Mouse (Mus musculus) liver, embryonic 16.5 days (tissue): Measurements from ENCODE around the gene Crygb. TPM values are rescaled to one million over a fixed set of nuclear protein-coding genes. Genes with fewer than 3 reads are reported as not detected.
A peak's percentile ranks its signal among the peaks of the same experiment; 100 is the strongest.

Experiments
- ATAC-seq: fragments of 200-750 bp; cut with Nextera tagmentation; 2 replicates; pipeline ENCODE4 v1.8.0; 2017; ENCODE audit warnings: low read depth, mild to moderate bottlenecking, moderate number of reproducible peaks, moderate library complexity
- H3K27ac ChIP-seq: fragments of 300-500 bp; sonication (generic); 2 replicates; pipeline ENCODE4 v1.5.1; 2014; ENCODE audit warnings: mild to moderate bottlenecking, low read length
- H3K27me3 ChIP-seq: fragments of 300-500 bp; sonication (generic); 2 replicates; pipeline ENCODE4 v1.6.1; 2014; ENCODE audit warnings: low read depth, low read length, mixed read lengths; ENCODE audit not compliant: control insufficient read depth, insufficient read depth
- H3K36me3 ChIP-seq: fragments of 300-500 bp; sonication (generic); 2 replicates; pipeline ENCODE4 v1.6.1; 2014; ENCODE audit warnings: mild to moderate bottlenecking; ENCODE audit not compliant: control insufficient read depth, insufficient read depth
- H3K4me1 ChIP-seq: fragments of 300-500 bp; sonication (generic); 2 replicates; pipeline ENCODE4 v1.6.1; 2014; ENCODE audit warnings: low read depth, low read length, mixed read lengths; ENCODE audit not compliant: control insufficient read depth
- H3K4me2 ChIP-seq: fragments of 300-500 bp; sonication (generic); 2 replicates; pipeline ENCODE4 v1.6.1; 2014; ENCODE audit warnings: low read depth, low read length, mixed read lengths
- H3K4me3 ChIP-seq: fragments of 300-500 bp; sonication (generic); 2 replicates; pipeline ENCODE4 v1.5.1; 2014; ENCODE audit warnings: low read depth, mild to moderate bottlenecking, low read length
- H3K9ac ChIP-seq: fragments of 300-500 bp; sonication (generic); 2 replicates; pipeline ENCODE4 v1.6.1; 2014; ENCODE audit warnings: low read depth, low read length
- H3K9me3 ChIP-seq: fragments of 300-500 bp; sonication (generic); replicated peaks from 2 replicates; pipeline ENCODE4 v1.6.1; 2016; ENCODE audit warnings: low read length; ENCODE audit not compliant: control insufficient read depth
- WGBS: fragments of 180-500 bp; shearing (Covaris S2); extraction: QIAGEN DNeasy Blood & Tissue Kit; methylation state at CpG from one replicate; pipeline ENCODE4 v1.1.7; 2014; ENCODE audit not compliant: insufficient replicate concordance; 5-methylcytosine and 5-hydroxymethylcytosine counted together
- polyA plus RNA-seq: library from polyadenylated mRNA; unstranded; fragments of >200 nt; fragmentation: Nextera tagmentation; extraction: Ambion mirVana; gene quantifications from 2 replicates; pipeline ENCODE4 v1.2.1, GENCODE M21; 2015

The Crygb gene
- polyA plus RNA-seq, 1 experiment from 2014 or later, result not detected

- Histone ChIP-seq H3K4me2 (no peak overlapping the region), H3K36me3 (no peaks in the 10 kb centered on the region), H3K27me3 (no peaks in the 10 kb centered on the region), H3K9me3 (no peaks in the 10 kb centered on the region), H3K4me3 (no peak overlapping the region), H3K4me1 (no peaks in the 10 kb centered on the region), H3K27ac (no peak overlapping the region), H3K9ac (no peak overlapping the region)
- ATAC-seq, result peak; percentile 66
- 2% methylated on average over 2 of the region's 2 CpGs for WGBS
These were observed 8.3 kb upstream of the Crygb start for GRCm38 (mm10) chr1:65090370-65090769.

- Histone ChIP-seq H3K4me2 (no peak overlapping the region), H3K9ac (no peak overlapping the region), H3K4me1 (no peaks in the 10 kb centered on the region), H3K4me3 (no peak overlapping the region), H3K27me3 (no peaks in the 10 kb centered on the region), H3K9me3 (no peaks in the 10 kb centered on the region), H3K27ac (no peak overlapping the region), H3K36me3 (no peaks in the 10 kb centered on the region)
- no peak; the same call in 1 of the 2 replicates for ATAC-seq
- 41% methylated on average over 6 of the region's 6 CpGs for WGBS
These were observed 6.7 kb upstream of the Crygb start for GRCm38 (mm10) chr1:65088567-65089356.

DNA sequence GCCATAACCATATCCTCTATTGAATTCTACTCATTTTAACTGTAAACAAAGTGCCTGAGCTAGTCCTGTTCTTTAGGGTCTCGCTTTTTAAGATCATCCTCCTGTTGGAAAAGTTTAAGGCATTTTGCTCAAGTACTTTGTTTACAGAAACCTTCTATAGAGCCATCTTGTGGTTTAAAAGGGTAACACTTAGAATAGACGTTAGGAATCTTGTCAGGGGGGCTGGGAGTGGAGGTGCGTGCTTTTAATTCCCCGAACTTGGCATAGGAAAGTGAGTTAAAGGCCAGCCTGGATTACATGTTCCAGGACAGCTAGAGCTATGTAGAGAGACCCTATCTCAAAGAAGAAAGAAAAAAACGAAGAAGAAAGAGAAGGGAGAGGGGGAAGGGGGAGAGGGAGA lies 6.5 kb downstream of the Crygb start:
- no peaks in the 10 kb centered on the region for H3K9me3 ChIP-seq
- H3K4me3 ChIP-seq, result no peak overlapping the region
- H3K27ac ChIP-seq, result no peak overlapping the region
- 18% methylated on average over 5 of the region's 5 CpGs for WGBS
- H3K4me1 ChIP-seq, result no peaks in the 10 kb centered on the region
- no peaks in the 10 kb centered on the region for H3K27me3 ChIP-seq
- no peaks in the 10 kb centered on the region for H3K36me3 ChIP-seq
- ATAC-seq, result no peak
- H3K9ac ChIP-seq, result no peak overlapping the region
- H3K4me2 ChIP-seq, result no peak overlapping the region

- Histone ChIP-seq H3K4me1 (no peaks in the 10 kb centered on the region), H3K36me3 (no peaks in the 10 kb centered on the region), H3K27ac (no peak within 1 kb of the TSS), H3K4me3 (no peak within 1 kb of the TSS), H3K27me3 (no peaks in the 10 kb centered on the region), H3K4me2 (no peak within 1 kb of the TSS), H3K9me3 (no peaks in the 10 kb centered on the region), H3K9ac (no peak within 1 kb of the TSS)
- no peak for ATAC-seq
- WGBS, result 54% methylated on average over 6 of the region's 6 CpGs
These were observed 8.5 kb downstream of the Crygb start, which contains the start of gene Crygc for GRCm38 (mm10) chr1:65073589-65073988. Crygc (minus strand) TSS chr1:65073689.

DNA sequence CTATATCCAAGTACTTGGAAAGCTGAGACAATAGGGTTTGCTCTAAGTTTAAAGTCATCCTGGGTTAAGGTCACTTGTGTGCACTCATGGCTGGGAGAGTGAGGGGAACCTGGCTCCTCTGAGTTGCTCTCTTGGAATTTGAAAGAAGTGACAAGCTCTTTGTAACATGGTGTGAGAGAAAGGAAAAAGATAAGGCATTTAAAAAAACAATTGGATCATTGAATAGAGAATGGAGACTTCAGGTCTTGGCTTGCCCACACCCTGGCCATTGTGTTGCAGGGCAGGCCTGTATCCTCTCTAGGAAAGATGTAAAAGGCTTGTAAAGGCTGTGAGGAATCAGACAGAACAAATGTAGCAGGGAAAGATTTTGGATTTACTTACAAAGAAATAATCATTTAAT lies 14.2 kb downstream of the Crygb start:
- no peak for ATAC-seq
- no peaks in the 10 kb centered on the region for H3K9me3 ChIP-seq
- no peaks in the 10 kb centered on the region for H3K36me3 ChIP-seq
- H3K27me3 ChIP-seq, result no peaks in the 10 kb centered on the region
- H3K9ac ChIP-seq, result no peak overlapping the region
- no peaks in the 10 kb centered on the region for H3K4me1 ChIP-seq
- no peak overlapping the region for H3K4me3 ChIP-seq
- no peak overlapping the region for H3K4me2 ChIP-seq
- H3K27ac ChIP-seq, result no peak overlapping the region

GRCm38 (mm10) chr1:65064201-65064600 lies 17.9 kb downstream of the Crygb start:
- Histone ChIP-seq H3K27ac (no peak overlapping the region), H3K4me3 (no peak overlapping the region), H3K4me1 (no peaks in the 10 kb centered on the region), H3K9ac (no peak overlapping the region), H3K36me3 (no peaks in the 10 kb centered on the region), H3K4me2 (no peak overlapping the region), H3K9me3 (no peaks in the 10 kb centered on the region), H3K27me3 (no peaks in the 10 kb centered on the region)
- 77% methylated on average over 15 of the region's 15 CpGs for WGBS
- ATAC-seq, result no peak

- H3K27ac ChIP-seq, result no peak within 1 kb of the TSS
- H3K36me3 ChIP-seq, result no peaks in the 10 kb centered on the region
- 78% methylated on average over 8 of the region's 8 CpGs for WGBS
- no peak within 1 kb of the TSS for H3K4me3 ChIP-seq
- H3K9me3 ChIP-seq, result no peaks in the 10 kb centered on the region
- H3K4me1 ChIP-seq, result no peaks in the 10 kb centered on the region
- H3K4me2 ChIP-seq, result no peak within 1 kb of the TSS
- ATAC-seq, result no peak
- H3K9ac ChIP-seq, result no peak within 1 kb of the TSS
- no peaks in the 10 kb centered on the region for H3K27me3 ChIP-seq
These were observed 18.7 kb downstream of the Crygb start, which contains the start of gene Crygd for GRCm38 (mm10) chr1:65063352-65063751. Crygd (minus strand) TSS chr1:65063452.

GRCm38 (mm10) chr1:65052140-65052539 lies 29.9 kb downstream of the Crygb start:
- no peak overlapping the region for H3K27ac ChIP-seq
- H3K4me1 ChIP-seq, result no peaks in the 10 kb centered on the region
- H3K27me3 ChIP-seq, result no peaks in the 10 kb centered on the region
- no peak overlapping the region for H3K4me3 ChIP-seq
- no peak overlapping the region for H3K4me2 ChIP-seq
- WGBS, result 39% methylated on average over 2 of the region's 2 CpGs
- ATAC-seq, result no peak
- no peaks in the 10 kb centered on the region for H3K9me3 ChIP-seq
- no peaks in the 10 kb centered on the region for H3K36me3 ChIP-seq
- H3K9ac ChIP-seq, result no peak overlapping the region

- Histone ChIP-seq H3K36me3 (no peaks in the 10 kb centered on the region), H3K27me3 (no peaks in the 10 kb centered on the region), H3K4me1 (no peaks in the 10 kb centered on the region), H3K9me3 (no peaks in the 10 kb centered on the region), H3K4me3 (no peak overlapping the region), H3K27ac (no peak overlapping the region), H3K9ac (no peak overlapping the region), H3K4me2 (no peak overlapping the region)
- ATAC-seq, result no peak
- 63% methylated on average over 7 of the region's 7 CpGs for WGBS
These were observed 30.4 kb downstream of the Crygb start for GRCm38 (mm10) chr1:65051696-65052095.
